Mouse (Mus musculus): Measurements from ENCODE around the gene Sgsm1.

GRCm38 (mm10) chr5:113347593-113347992, 37.0 kb upstream of the Sgsm1 start:
- TF ChIP-seq POLR2A (IDR thresholded peaks at IDR 0.05; ENCODE audit: borderline replicate concordance, control insufficient read depth, low read depth, low read length) (no peak), CTCF (IDR thresholded peaks at IDR 0.05; ENCODE audit: control insufficient read depth, insufficient read depth, low read length) (no peak)
